Mouse (Mus musculus): ENCODE data around the gene Elp5. TPM values are rescaled to one million over a fixed set of nuclear protein-coding genes. Genes with fewer than 3 reads are reported as not detected.
A peak's percentile ranks its signal among the peaks of the same experiment; 100 is the strongest.
"Not testable (repeated sequence)": the region's sequence is repeated elsewhere in the genome, so short reads cannot be mapped to it uniquely, and the experiment has no call there.

Gene Elp5
- total RNA-seq, 2 experiments from 2014 or later = 77.1 to 82.2 TPM

GRCm38 (mm10) chr11:69937834-69938233, 44.5 kb downstream of the Elp5 start:
- no peak for DNase-seq (ENCODE audit: extremely low spot score in 1 of 2, low spot score in 1 of 2)

- DNase-seq (ENCODE audit: extremely low spot score in 1 of 2, low spot score in 1 of 2) = no peak
Observed at GRCm38 (mm10) chr11:69937385-69937784, 44.9 kb downstream of the Elp5 start.

DNA sequence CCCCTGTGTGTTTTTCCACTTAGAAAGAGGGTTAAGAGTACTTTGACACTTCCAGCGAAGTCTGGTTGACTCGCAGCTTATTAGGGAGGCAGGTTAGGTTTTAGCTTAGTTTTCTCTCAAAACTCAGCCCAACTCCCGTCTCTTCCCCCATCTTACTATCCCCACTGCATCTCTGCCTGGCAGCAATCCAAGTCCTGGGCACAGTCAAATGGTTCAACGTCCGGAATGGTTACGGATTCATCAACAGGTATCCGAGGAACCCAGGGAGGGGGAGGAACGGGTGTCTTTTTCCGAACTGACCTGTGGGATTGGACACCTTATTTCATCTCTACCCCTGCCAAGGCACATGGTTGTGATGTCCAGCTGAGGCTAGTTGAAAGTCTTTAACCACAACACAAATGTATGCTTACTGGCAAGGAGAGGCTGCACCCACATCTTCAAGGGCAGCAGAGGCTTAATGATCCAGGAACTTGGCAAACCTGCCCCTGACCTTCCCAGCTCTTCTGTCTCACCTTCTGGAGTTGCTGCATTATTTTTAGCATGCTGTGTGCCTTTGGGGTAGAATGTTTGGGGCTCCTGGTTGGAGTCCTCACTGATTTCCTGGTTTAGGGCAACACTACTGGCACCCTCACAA, 45.5 kb downstream of the Elp5 start:
- DNase-seq (ENCODE audit: extremely low spot score in 1 of 2, low spot score in 1 of 2) = no peak

DNA sequence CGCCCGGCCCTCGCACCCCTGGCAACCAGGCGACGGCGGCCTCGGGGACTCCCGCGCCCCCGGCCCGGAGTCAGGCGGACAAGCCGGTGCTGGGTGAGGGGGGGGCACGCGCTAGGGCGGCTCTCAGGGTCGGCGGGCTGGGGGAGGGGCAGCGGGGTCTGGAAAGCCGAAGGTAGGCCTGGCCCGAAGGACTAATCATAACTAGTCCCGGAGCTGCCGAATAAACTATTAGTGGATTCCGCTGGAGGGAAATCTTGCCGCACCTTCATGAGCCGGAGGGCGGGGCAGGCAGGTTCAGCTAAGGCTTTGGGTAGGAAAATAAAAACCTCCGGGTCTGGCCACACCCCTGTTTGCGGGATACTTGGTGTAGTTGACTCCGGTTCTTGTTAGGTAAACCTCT, 46.2 kb downstream of the Elp5 start:
- DNase-seq (ENCODE audit: extremely low spot score in 1 of 2, low spot score in 1 of 2) = no peak

- DNase-seq (ENCODE audit: extremely low spot score in 1 of 2, low spot score in 1 of 2) = peak; percentile 66 to 76
Observed at GRCm38 (mm10) chr11:69935137-69935879, 47.0 kb downstream of the Elp5 start, which contains the start of gene Ybx2. Ybx2 (plus strand) TSS chr11:69935796.

- DNase-seq (ENCODE audit: extremely low spot score in 1 of 2, low spot score in 1 of 2) = no peak
Observed at GRCm38 (mm10) chr11:69934681-69935080, 47.6 kb downstream of the Elp5 start.

- peak; percentile 96 to 100 for DNase-seq (ENCODE audit: extremely low spot score in 1 of 2, low spot score in 1 of 2)
Observed at GRCm38 (mm10) chr11:69934169-69934568, 48.1 kb downstream of the Elp5 start.

DNA sequence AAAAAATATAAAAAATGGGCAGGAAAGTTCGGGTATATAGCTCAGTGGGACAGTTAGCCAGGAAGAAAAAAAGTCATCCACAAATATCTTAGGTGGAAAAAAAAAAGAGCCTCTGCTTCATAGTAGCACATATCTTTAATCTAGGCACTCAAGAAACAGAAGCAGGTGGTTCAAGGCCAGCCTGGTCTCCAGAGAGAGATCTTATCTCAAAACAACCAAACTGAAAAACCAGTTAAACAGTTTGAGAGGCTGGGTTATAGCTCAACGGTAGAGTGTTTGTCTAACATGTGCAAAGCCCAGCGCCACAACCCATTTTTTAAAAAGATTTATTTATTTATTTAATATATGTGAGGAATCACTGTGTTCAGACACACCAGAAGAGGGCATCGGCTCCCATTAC, 49.3 kb downstream of the Elp5 start:
- DNase-seq (ENCODE audit: extremely low spot score in 1 of 2, low spot score in 1 of 2) = no peak

DNA sequence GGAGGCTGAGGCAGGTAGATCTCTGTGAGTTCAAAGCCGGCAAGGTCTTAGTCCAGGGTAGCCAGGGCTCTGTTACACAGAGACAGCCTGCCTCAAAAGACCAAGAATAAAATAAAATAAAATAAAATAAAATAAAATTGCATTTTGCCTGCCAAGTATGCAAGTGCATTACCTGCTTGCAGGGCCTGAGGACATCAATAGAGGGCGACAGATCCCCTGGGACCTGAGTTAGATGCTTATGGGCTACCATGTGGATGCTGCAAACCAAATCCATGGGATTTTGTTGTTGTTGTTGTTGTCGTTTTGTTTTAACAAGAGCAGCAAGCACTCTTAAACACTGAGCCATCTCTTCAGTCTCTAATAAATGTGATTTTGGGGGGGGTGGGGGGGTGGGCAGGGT, 50.1 kb downstream of the Elp5 start:
- no peak for DNase-seq (ENCODE audit: extremely low spot score in 1 of 2, low spot score in 1 of 2)

DNA sequence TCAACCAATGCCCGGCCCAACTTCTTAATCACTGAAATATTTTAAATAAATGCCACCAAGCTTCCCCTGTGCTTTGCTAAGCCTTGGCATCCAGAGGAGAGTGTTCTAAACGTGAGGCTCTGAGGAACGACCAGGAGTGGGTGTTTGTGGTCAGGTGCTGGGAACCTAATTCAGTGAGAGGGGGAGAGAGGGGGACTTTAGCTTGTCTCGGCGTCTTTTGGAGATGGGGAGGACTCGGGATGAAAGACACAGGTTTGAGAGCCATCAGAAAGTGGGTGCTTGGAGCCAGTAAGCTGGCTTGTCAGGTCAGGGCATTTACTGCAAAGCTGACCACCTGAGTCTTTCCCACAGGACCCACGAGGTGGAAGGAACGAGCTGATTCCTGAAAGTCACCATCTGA, 50.5 kb downstream of the Elp5 start:
- DNase-seq (ENCODE audit: extremely low spot score in 1 of 2, low spot score in 1 of 2) = no peak

DNA sequence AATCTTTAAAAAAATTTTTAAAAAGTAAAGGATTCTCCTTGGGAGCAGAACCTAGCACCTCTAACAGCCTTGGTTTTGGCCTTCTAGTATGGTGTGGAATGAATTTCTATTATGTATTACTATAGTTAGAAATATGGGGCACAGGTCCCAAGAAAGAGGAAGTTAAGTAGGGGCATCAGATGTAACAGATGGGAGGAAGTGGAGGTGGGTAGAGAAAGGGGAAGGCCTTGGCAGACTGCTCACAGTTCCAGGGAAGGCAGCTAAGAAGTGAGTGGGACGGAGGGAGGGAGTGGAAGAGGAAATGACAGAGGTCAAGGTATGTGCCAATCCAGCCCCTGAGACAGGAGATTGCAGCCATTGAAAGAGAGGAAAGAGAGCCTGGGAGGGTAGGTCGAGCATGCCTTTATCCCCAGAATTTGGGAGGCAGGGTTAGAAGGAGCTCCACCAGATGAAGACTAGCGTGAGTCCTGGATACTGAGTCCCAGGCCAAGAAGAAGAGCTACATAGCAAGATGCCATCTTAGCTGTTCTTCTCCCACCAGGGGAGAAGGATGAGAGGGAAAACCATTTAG, 51.3 kb downstream of the Elp5 start:
- no peak for DNase-seq (ENCODE audit: extremely low spot score in 1 of 2, low spot score in 1 of 2)

DNA sequence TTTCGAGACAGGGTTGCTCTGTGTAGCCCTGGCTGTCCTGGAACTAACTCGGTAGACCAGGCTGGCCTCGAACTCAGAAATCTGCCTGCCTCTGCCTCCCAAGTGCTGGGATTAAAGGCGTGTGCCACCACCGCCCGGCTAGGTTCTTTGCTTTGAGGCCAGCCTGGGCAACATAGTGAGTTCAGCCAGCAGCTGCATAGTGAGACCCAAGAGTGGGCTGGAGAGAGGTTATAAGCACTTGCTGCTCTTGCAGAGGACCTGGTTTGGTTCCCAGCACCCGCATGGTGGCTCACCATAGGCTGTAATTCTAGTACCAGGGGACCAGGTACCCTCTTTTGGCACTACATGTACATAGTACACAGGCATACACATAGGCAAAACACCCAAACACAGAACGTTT, 52.1 kb downstream of the Elp5 start:
- not testable (repeated sequence) for DNase-seq (ENCODE audit: extremely low spot score in 1 of 2, low spot score in 1 of 2)

DNA sequence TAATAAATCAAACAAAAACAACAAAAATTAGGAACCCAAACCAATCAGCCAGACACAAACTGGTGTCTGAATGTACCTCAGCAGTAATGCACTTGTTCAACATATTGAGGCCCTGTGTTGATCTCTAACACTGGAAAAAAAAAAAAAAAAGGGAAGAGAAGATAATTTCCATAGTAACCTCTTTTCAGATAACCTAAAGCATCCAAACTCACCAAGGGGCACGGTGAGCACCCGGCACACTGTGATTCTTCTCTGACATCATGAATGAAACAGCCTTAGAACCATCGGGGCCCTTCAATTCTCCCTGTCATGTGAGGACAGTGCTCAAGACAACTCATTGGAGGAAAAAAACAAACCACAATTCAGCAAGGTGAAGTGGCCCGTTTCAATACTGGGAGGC, 52.6 kb downstream of the Elp5 start:
- no peak for DNase-seq (ENCODE audit: extremely low spot score in 1 of 2, low spot score in 1 of 2)

GRCm38 (mm10) chr11:69927501-69927900, 54.8 kb downstream of the Elp5 start:
- no peak for DNase-seq (ENCODE audit: extremely low spot score in 1 of 2, low spot score in 1 of 2)

- no peak for DNase-seq (ENCODE audit: extremely low spot score in 1 of 2, low spot score in 1 of 2)
Observed at GRCm38 (mm10) chr11:69922796-69923195, 59.5 kb downstream of the Elp5 start.

DNA sequence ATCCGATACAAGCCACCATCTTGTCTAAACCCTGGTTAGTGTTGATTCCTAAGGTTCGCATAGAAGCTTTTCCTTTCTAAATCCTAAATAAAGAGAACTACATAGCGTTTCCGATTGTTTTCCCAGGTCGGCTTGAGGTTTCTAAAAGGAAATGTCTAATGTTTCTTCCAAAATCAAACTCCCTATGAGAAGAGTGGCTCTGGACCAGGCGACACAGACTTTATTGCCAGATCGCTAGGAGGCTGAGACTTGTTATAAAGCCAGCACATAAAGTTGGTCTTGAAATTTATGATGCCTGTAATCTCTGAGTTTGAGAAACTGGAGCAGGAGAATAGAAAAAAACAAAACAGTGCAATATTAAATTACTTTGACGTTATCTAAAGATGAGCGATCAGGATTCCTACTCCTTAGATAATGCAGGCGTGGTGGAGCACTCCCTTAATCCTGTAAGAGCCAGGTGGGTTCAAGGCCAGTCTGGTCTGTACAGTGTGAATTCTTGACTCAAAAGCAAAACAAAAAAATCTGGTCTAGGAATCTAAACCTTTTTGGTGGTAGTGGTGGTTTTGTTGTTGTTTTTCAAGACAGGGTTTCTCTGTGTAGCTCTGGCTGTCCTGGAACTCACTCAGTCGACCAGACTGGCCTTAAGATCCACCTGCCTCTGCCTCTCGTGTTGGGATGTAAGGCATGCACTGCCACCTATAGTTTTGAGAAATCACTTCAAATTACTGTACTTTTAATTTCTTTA, 60.1 kb downstream of the Elp5 start:
- DNase-seq (ENCODE audit: extremely low spot score in 1 of 2, low spot score in 1 of 2) = no peak

- peak; percentile 99 to 100 for DNase-seq (ENCODE audit: extremely low spot score in 1 of 2, low spot score in 1 of 2)
Observed at GRCm38 (mm10) chr11:69921114-69922011, 61.0 kb downstream of the Elp5 start, which contains the start of gene Eif5a. Eif5a (minus strand) TSS chr11:69921958.

- peak in 1 of 2 experiments; percentile 29 for DNase-seq (ENCODE audit: extremely low spot score in 1 of 2, low spot score in 1 of 2)
Observed at GRCm38 (mm10) chr11:69920266-69921031, 61.9 kb downstream of the Elp5 start.

DNA sequence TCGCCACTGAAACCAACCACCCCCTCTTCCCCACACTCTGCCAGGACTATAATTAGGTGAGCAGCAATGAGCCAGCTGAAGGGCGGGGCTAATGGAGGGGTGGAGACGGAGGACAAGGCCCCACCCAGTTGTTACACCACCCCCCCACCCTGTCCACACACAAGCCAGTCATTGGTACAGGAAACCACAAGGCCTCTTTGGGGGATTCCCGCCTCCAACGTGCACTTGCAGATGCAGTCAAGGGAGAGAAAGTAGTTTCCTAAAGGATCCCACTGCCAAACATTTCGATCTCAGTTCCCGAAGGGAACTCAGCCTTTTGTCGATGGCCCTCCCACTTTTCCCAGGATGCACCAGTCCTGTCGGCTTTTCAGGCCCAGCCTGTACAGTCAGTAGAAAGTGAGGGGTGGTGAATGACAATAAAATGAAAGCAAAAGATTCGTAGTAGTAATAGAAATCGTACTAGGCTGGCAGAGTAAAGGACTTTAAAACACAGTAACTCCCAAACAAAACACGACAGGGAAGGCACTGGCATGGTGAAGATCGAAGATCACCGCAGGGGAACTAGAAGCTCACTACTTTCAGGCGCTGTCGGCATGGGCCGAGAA, 62.6 kb downstream of the Elp5 start:
- DNase-seq (ENCODE audit: extremely low spot score in 1 of 2, low spot score in 1 of 2) = peak in 1 of 2 experiments; percentile 22

All from layer of hippocampus, postnatal 25 days (tissue).